Mouse (Mus musculus): ENCODE data around the gene Ttc9.

DNA sequence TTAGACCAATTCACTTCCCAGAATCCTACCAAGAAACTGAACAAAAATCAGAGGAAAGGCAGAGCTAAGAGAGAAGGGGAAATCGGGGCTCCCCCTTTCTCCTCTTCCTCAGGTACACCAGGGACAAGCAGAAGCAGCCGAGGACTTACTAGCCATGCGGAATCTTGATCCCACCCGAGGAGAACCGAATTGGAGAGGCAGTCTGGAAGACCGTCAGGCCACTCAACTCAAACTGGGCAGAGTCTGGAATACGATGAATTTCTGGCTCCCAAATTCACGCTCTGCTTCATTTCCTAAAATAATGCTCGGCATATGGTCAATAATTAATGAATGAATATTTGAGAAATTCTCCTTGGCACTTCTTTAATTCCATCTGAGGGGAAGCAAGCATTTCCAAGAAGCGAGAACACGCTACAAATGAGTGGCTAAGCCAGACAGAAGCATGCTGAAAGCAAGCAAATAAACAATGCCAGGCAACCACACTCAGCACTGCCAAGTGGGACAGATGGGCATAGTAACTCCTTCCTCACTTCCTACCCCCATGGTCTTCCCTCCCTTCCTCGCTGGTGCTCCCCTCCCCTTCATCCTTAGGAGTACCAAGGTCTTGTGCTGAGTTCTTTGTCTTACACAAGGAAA, 4.7 kb upstream of the Ttc9 start:
- TF ChIP-seq CTCF (IDR thresholded peaks at IDR 0.05; ENCODE audit: insufficient read depth, low read depth, low read length), result no peak
- TF ChIP-seq POLR2A (IDR thresholded peaks at IDR 0.05; ENCODE audit: insufficient read depth, low read depth, low read length), result no peak
